Mouse (Mus musculus): Measurements from ENCODE around the gene Rab9. TPM values are rescaled to one million over a fixed set of nuclear protein-coding genes. Genes with fewer than 3 reads are reported as not detected.

The Rab9 gene
- polyA plus RNA-seq, 1 experiment from 2014 or later = 66.8 TPM

DNA sequence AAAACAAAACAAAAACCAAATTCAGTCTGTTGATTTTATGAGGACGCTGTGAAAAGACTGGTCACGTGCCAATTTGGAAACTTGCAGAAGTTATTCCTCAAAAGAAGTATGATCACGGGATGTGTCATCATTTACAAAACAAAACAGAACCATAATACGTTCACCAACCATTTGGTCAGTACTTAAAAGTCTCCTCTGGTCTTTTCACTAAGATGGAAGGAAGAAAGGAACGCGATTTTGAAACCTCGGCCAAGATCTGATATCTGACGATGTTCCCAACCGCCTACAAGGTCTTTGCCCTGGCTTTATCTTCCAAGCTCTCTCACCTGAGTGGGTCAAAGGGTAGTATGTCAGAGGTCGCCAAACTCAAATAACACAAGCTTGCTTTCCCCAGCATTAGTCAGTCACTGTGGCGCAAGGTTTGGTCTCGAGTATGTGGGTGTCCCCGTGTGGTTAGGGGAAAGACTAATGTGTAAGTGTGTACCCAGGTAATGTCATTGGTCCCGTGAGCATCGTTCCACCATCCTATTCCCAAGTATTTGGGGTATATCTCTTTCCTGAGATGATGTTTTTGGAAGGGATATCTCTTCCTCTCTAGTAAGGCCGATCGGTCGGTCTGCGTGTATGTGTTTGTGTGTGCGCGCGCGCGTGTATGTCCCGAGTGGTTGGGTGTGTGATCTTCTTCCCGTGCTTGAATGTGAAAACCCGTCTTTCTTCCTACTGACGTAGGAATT is 869 bp downstream of the Rab9 start:
- ATAC-seq (replicated peaks; ENCODE audit: insufficient number of reproducible peaks, low FRiP score, low TSS enrichment, low read depth) (peak; percentile 7; the same call in 1 of the 2 replicates), DNase-seq (ENCODE audit: low spot score) (peak; percentile 11)
- peak overlapping the region; percentile 52 for H3K4me3 ChIP-seq (ENCODE audit: low read depth, low read length)
- peak overlapping the region; percentile 77 for H3K9ac ChIP-seq (replicated peaks; ENCODE audit: low read length)
- H3K36me3 ChIP-seq (replicated peaks; ENCODE audit: control insufficient read depth, insufficient read depth, low read depth, low read length) = no peaks in the 10 kb centered on the region
- no peak overlapping the region for H3K27ac ChIP-seq (replicated peaks; ENCODE audit: low read depth, low read length)
- peak overlapping the region; percentile 50 for H3K4me2 ChIP-seq (ENCODE audit: low read depth, low read length)
- no peaks in the 10 kb centered on the region for H3K9me3 ChIP-seq (replicated peaks; ENCODE audit: control insufficient read depth, low read length)
- no peaks in the 10 kb centered on the region for H3K4me1 ChIP-seq (ENCODE audit: control insufficient read depth, insufficient read depth, low read length)
- H3K27me3 ChIP-seq (ENCODE audit: control insufficient read depth, insufficient read depth, low read length) = no peaks in the 10 kb centered on the region; the same call in 1 of the 2 replicates
- WGBS = 25% methylated on average over 28 of the region's 28 CpGs

DNA sequence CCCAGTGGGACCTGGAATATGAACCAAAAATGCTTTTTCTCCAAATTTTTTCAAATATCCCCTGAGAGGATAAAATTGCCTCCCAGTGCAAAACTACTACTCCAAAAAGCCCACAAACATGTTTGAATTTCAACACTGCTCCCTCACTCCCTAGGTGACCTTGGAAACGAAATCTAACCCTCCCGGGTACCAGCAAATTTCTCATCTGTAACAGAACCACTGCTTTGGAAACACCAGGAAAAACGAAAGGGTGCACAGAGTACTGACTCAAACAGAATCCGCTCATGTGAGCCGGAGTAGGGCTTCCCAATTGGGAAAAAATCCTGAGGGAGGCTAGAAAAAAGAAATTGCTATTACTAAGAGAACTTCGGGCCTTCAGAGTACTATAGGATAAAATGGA is 2.3 kb downstream of the Rab9 start:
- no peak overlapping the region for H3K4me2 ChIP-seq (ENCODE audit: low read depth, low read length)
- no peaks in the 10 kb centered on the region; the same call in 1 of the 2 replicates for H3K27me3 ChIP-seq (ENCODE audit: control insufficient read depth, insufficient read depth, low read length)
- DNase-seq (ENCODE audit: low spot score) (no peak), ATAC-seq (replicated peaks; ENCODE audit: insufficient number of reproducible peaks, low FRiP score, low TSS enrichment, low read depth) (no peak)
- no peaks in the 10 kb centered on the region for H3K36me3 ChIP-seq (replicated peaks; ENCODE audit: control insufficient read depth, insufficient read depth, low read depth, low read length)
- H3K27ac ChIP-seq (replicated peaks; ENCODE audit: low read depth, low read length) = no peak overlapping the region
- 61% methylated on average over 6 of the region's 6 CpGs for WGBS
- H3K9ac ChIP-seq (replicated peaks; ENCODE audit: low read length) = no peak overlapping the region
- H3K9me3 ChIP-seq (replicated peaks; ENCODE audit: control insufficient read depth, low read length) = no peaks in the 10 kb centered on the region
- no peaks in the 10 kb centered on the region for H3K4me1 ChIP-seq (ENCODE audit: control insufficient read depth, insufficient read depth, low read length)
- H3K4me3 ChIP-seq (ENCODE audit: low read depth, low read length) = no peak overlapping the region

DNA sequence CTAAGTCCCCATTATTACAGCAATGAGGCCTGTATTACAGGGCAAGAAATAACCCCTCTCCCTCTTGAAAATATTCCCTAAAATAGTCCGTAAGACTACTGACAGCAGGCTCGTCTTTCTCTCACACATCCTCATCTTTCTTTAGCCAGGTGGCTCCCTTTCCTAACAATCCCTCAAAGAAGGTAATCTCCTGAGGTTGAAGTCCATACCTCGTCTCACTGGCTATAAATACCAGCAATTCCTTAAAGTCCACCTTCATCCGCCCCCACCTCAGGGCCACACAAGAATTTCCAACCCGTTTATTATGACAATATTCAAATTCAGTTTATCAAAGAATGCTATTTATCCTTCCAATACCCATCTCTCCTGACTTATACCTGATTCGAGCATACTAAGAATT is 7.1 kb downstream of the Rab9 start:
- ATAC-seq (replicated peaks; ENCODE audit: insufficient number of reproducible peaks, low FRiP score, low TSS enrichment, low read depth) (no peak), DNase-seq (ENCODE audit: low spot score) (no peak)
- no peaks in the 10 kb centered on the region for H3K9me3 ChIP-seq (replicated peaks; ENCODE audit: control insufficient read depth, low read length)
- no peak overlapping the region for H3K27ac ChIP-seq (replicated peaks; ENCODE audit: low read depth, low read length)
- 85% methylated on average over 6 of the region's 6 CpGs for WGBS
- H3K9ac ChIP-seq (replicated peaks; ENCODE audit: low read length) = no peak overlapping the region
- no peak overlapping the region for H3K4me3 ChIP-seq (ENCODE audit: low read depth, low read length)
- no peaks in the 10 kb centered on the region for H3K36me3 ChIP-seq (replicated peaks; ENCODE audit: control insufficient read depth, insufficient read depth, low read depth, low read length)
- no peak overlapping the region for H3K4me2 ChIP-seq (ENCODE audit: low read depth, low read length)
- H3K4me1 ChIP-seq (ENCODE audit: control insufficient read depth, insufficient read depth, low read length) = no peaks in the 10 kb centered on the region
- no peaks in the 10 kb centered on the region; the same call in 1 of the 2 replicates for H3K27me3 ChIP-seq (ENCODE audit: control insufficient read depth, insufficient read depth, low read length)

DNA sequence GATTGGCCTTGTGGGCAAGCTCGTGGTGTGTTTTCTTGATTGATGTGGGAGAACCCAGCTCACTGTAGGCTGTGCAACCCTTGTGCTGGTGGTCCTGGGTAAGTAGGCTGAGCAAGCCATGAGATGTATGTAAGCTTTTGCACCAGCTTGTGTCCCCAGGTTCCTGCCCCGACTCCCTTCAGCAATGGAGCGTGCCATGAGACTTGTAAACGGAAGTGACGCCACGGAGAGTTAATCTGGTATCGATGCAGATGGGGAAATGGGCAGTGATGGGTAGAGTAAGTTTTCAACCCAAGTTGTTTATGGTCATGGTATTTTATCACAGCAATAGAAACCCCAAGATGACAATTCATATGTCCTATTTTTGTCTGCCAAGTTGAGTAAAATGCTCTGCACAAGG is 11.3 kb downstream of the Rab9 start:
- Histone ChIP-seq H3K9ac (replicated peaks; ENCODE audit: low read length) (no peak overlapping the region), H3K27me3 (ENCODE audit: control insufficient read depth, insufficient read depth, low read length) (no peaks in the 10 kb centered on the region), H3K9me3 (replicated peaks; ENCODE audit: control insufficient read depth, low read length) (no peaks in the 10 kb centered on the region), H3K4me1 (ENCODE audit: control insufficient read depth, insufficient read depth, low read length) (no peaks in the 10 kb centered on the region), H3K4me3 (ENCODE audit: low read depth, low read length) (no peak overlapping the region), H3K36me3 (replicated peaks; ENCODE audit: control insufficient read depth, insufficient read depth, low read depth, low read length) (no peaks in the 10 kb centered on the region), H3K27ac (replicated peaks; ENCODE audit: low read depth, low read length) (no peak overlapping the region), H3K4me2 (ENCODE audit: low read depth, low read length) (no peak overlapping the region)
- WGBS = 92% methylated on average over 7 of the region's 7 CpGs
- DNase-seq (ENCODE audit: low spot score) (no peak), ATAC-seq (replicated peaks; ENCODE audit: insufficient number of reproducible peaks, low FRiP score, low TSS enrichment, low read depth) (no peak)

DNA sequence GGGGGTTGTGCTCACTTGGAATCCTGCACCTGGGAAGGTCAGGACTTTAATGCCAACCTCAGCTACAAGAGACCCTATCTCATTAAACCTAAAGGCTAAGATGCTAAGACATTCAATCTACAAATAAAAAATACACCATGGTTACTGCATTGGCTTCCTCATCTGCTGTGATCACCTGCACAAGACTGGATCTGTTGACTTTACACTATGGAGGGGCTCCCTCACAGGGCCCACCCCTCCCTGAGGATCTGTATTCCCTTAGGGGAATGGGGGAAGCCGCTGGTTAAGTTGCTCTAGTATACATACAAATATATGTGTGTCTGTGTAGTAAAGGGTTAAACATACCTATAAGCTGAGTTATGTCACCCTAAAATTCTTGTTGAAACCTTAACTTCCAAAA is 24.1 kb downstream of the Rab9 start:
- Histone ChIP-seq H3K4me3 (ENCODE audit: low read depth, low read length) (no peak overlapping the region), H3K4me1 (ENCODE audit: control insufficient read depth, insufficient read depth, low read length) (no peaks in the 10 kb centered on the region), H3K27me3 (ENCODE audit: control insufficient read depth, insufficient read depth, low read length) (no peaks in the 10 kb centered on the region; the same call in 1 of the 2 replicates), H3K9me3 (replicated peaks; ENCODE audit: control insufficient read depth, low read length) (no peaks in the 10 kb centered on the region), H3K9ac (replicated peaks; ENCODE audit: low read length) (no peak overlapping the region), H3K27ac (replicated peaks; ENCODE audit: low read depth, low read length) (no peak overlapping the region), H3K4me2 (ENCODE audit: low read depth, low read length) (no peak overlapping the region), H3K36me3 (replicated peaks; ENCODE audit: control insufficient read depth, insufficient read depth, low read depth, low read length) (no peaks in the 10 kb centered on the region)
- ATAC-seq (replicated peaks; ENCODE audit: insufficient number of reproducible peaks, low FRiP score, low TSS enrichment, low read depth) (no peak), DNase-seq (ENCODE audit: low spot score) (no peak)
- 95% methylated on average over 1 of the region's 1 CpGs for WGBS

DNA sequence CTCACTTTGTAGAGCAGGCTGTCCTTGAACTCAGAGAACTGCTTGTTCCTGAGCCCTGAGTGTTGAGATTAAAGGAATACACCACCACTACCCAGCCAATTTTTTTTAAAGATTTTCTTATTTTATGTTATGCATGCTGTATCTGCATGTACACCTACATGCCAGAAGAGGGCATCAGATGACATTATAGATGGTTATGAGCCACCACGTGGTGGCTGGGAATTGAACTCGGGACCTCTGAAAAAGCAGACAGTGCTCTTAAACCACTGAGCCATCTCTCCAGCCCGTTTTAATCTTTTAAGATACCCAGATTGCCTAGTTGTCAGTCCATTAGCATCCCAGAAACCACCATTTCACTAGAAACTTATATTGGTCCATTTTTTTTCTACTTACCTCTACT is 25.3 kb downstream of the Rab9 start:
- no peak overlapping the region for H3K4me3 ChIP-seq (ENCODE audit: low read depth, low read length)
- no peaks in the 10 kb centered on the region for H3K4me1 ChIP-seq (ENCODE audit: control insufficient read depth, insufficient read depth, low read length)
- no peaks in the 10 kb centered on the region; the same call in 1 of the 2 replicates for H3K27me3 ChIP-seq (ENCODE audit: control insufficient read depth, insufficient read depth, low read length)
- H3K9me3 ChIP-seq (replicated peaks; ENCODE audit: control insufficient read depth, low read length) = no peaks in the 10 kb centered on the region
- no peaks in the 10 kb centered on the region for H3K36me3 ChIP-seq (replicated peaks; ENCODE audit: control insufficient read depth, insufficient read depth, low read depth, low read length)
- H3K27ac ChIP-seq (replicated peaks; ENCODE audit: low read depth, low read length) = no peak overlapping the region
- H3K9ac ChIP-seq (replicated peaks; ENCODE audit: low read length) = no peak overlapping the region
- no peak overlapping the region for H3K4me2 ChIP-seq (ENCODE audit: low read depth, low read length)
- 76% methylated on average over 3 of the region's 3 CpGs for WGBS
- ATAC-seq (replicated peaks; ENCODE audit: insufficient number of reproducible peaks, low FRiP score, low TSS enrichment, low read depth) = no peak
- DNase-seq (ENCODE audit: low spot score) = no peak

DNA sequence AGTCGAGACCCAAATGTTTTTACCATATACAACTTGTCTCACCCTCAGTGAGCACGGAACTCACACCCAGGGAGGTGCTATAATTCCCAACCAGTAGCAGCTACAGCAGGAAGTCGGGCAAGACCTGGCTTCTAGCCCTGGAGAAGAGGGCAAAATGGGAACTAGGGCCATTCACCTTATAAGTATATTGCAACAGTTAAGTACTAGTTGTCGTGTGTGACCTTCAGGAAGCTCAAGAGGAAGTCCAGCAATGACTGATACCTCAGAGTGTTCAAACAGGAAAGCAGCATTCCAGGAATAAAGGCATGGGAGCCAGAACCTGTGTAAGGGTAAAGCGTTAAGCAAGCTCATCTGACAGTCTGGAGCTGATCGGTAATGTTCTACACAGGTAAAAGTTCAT is 26.1 kb downstream of the Rab9 start:
- ATAC-seq (replicated peaks; ENCODE audit: insufficient number of reproducible peaks, low FRiP score, low TSS enrichment, low read depth) (no peak), DNase-seq (ENCODE audit: low spot score) (no peak)
- Histone ChIP-seq H3K9me3 (replicated peaks; ENCODE audit: control insufficient read depth, low read length) (no peaks in the 10 kb centered on the region), H3K36me3 (replicated peaks; ENCODE audit: control insufficient read depth, insufficient read depth, low read depth, low read length) (no peaks in the 10 kb centered on the region), H3K27ac (replicated peaks; ENCODE audit: low read depth, low read length) (no peak overlapping the region), H3K9ac (replicated peaks; ENCODE audit: low read length) (no peak overlapping the region), H3K4me1 (ENCODE audit: control insufficient read depth, insufficient read depth, low read length) (no peaks in the 10 kb centered on the region), H3K27me3 (ENCODE audit: control insufficient read depth, insufficient read depth, low read length) (no peaks in the 10 kb centered on the region; the same call in 1 of the 2 replicates), H3K4me2 (ENCODE audit: low read depth, low read length) (no peak overlapping the region), H3K4me3 (ENCODE audit: low read depth, low read length) (no peak overlapping the region)
- 84% methylated on average over 6 of the region's 6 CpGs for WGBS

DNA sequence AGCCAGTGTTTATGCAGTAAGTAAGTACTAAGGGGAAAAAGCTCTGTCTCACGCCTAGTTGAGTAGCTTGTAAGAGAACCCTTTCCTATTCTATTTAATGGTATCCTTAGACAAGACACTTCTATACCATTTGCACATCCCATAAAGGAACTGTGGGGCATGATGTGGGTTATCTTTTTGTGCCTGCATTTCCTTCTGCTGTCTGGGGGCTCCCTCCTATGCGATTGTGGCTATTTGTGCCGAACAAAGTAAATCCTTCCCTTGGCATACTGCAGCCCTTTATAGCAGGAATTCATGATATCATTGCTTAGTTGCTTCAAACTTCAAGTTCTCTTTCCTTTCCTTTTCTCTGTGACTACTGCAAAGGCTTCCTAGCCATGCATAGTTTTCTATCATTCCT is 35.1 kb downstream of the Rab9 start:
- no peaks in the 10 kb centered on the region for H3K36me3 ChIP-seq (replicated peaks; ENCODE audit: control insufficient read depth, insufficient read depth, low read depth, low read length)
- no peak overlapping the region for H3K4me2 ChIP-seq (ENCODE audit: low read depth, low read length)
- H3K27ac ChIP-seq (replicated peaks; ENCODE audit: low read depth, low read length) = no peak overlapping the region
- H3K9me3 ChIP-seq (replicated peaks; ENCODE audit: control insufficient read depth, low read length) = no peaks in the 10 kb centered on the region
- peaks cover 9% of the 10 kb centered on the region for H3K27me3 ChIP-seq (ENCODE audit: control insufficient read depth, insufficient read depth, low read length)
- no peaks in the 10 kb centered on the region for H3K4me1 ChIP-seq (ENCODE audit: control insufficient read depth, insufficient read depth, low read length)
- no peak for ATAC-seq (replicated peaks; ENCODE audit: insufficient number of reproducible peaks, low FRiP score, low TSS enrichment, low read depth)
- no peak for DNase-seq (ENCODE audit: low spot score)
- H3K9ac ChIP-seq (replicated peaks; ENCODE audit: low read length) = no peak overlapping the region
- 85% methylated on average over 3 of the region's 3 CpGs for WGBS
- no peak overlapping the region for H3K4me3 ChIP-seq (ENCODE audit: low read depth, low read length)

Measured in embryonic facial prominence, embryonic 11.5 days (tissue).